Mouse (Mus musculus) cerebellum, adult 11 months (tissue): Measurements from ENCODE around the gene Ssxb6.
"Not testable (repeated sequence)": the region's sequence is repeated elsewhere in the genome, so short reads cannot be mapped to it uniquely, and the experiment has no call there.

Experiments
- DNase-seq: peaks from one replicate; pipeline ENCODE4 v3.0.0; 2022

The Ssxb6 gene

GRCm38 (mm10) chrX:8548155-8548554, at the start of gene Ssxb6:
Gene Ssxb6, minus strand, starts transcription at chrX:8548255.
- not testable (repeated sequence) for DNase-seq

- not testable (repeated sequence) for DNase-seq
Measured at GRCm38 (mm10) chrX:8591716-8592115, 43.7 kb upstream of the Ssxb6 start, which contains the start of gene Ssxb3. Gene Ssxb3, minus strand, starts transcription at chrX:8591816.

GRCm38 (mm10) chrX:8524854-8525253, 23.2 kb downstream of the Ssxb6 start, which contains the start of gene Gm14459:
Gene Gm14459, minus strand, starts transcription at chrX:8524954.
- no peak for DNase-seq
